Mouse (Mus musculus) erythroblast, embryonic 14.5 days (primary cell): ENCODE results near the gene Arhgap31.

ENCODE experiments used
- GATA1 ChIP-seq: IDR thresholded peaks from 2 replicates; pipeline ENCODE4 v1.6.1; 2012; ENCODE audit warnings: low read length, inconsistent platforms, mixed read lengths
- TAL1 ChIP-seq: IDR thresholded peaks from 3 replicates; pipeline ENCODE4 v1.6.1; 2012; ENCODE audit warnings: low read length, inconsistent platforms, mixed read lengths

- TF ChIP-seq TAL1, result no peak
- no peak for TF ChIP-seq GATA1
These were observed 144.9 kb downstream of the Arhgap31 start for GRCm38 (mm10) chr16:38568192-38568591.
